Mouse (Mus musculus) C2C12 (cell line): Measurements from ENCODE around the gene Ppp1r9b. TPM values are rescaled to one million over a fixed set of nuclear protein-coding genes. Genes with fewer than 3 reads are reported as not detected.
A peak's percentile ranks its signal among the peaks of the same experiment; 100 is the strongest.

ENCODE experiments used
- H3K27me3 ChIP-seq: one replicate; pipeline ENCODE4 v1.6.1; 2011; ENCODE audit not compliant: control insufficient read depth, insufficient read depth, insufficient read length
- H3K36me3 ChIP-seq: one replicate; pipeline ENCODE4 v1.6.1; 2011; ENCODE audit not compliant: control insufficient read depth, insufficient read depth
- H3K4me3 ChIP-seq: one replicate; pipeline ENCODE4 v1.5.1; 2011; ENCODE audit warnings: mild to moderate bottlenecking, control low read depth; ENCODE audit not compliant: poor library complexity, insufficient read depth, severe bottlenecking
- H3K79me2 ChIP-seq: one replicate; pipeline ENCODE4 v1.6.1; 2011; ENCODE audit not compliant: control insufficient read depth, insufficient read depth
- H3K79me3 ChIP-seq: one replicate; pipeline ENCODE4 v1.6.1; 2011; ENCODE audit warnings: low read depth, control low read depth
- H3ac ChIP-seq: one replicate; pipeline ENCODE3; 2011; ENCODE audit warnings: low read depth; ENCODE audit not compliant: control insufficient read depth, insufficient read length
- CEBPB ChIP-seq: IDR thresholded peaks from one replicate; pipeline ENCODE4 v1.6.1; 2011; ENCODE audit warnings: low read depth, mild to moderate bottlenecking, control low read depth, moderate library complexity
- CTCF ChIP-seq: IDR thresholded peaks from one replicate; pipeline ENCODE4 v1.5.1; 2011; ENCODE audit not compliant: control insufficient read depth, insufficient read depth, insufficient read length
- FOSL1 ChIP-seq: IDR thresholded peaks from one replicate; pipeline ENCODE4 v1.8.0; 2011; ENCODE audit warnings: mild to moderate bottlenecking, low read length; ENCODE audit not compliant: poor library complexity, insufficient read depth, severe bottlenecking
- MAX ChIP-seq: IDR thresholded peaks from one replicate; pipeline ENCODE4 v1.6.1; 2011; ENCODE audit warnings: mild to moderate bottlenecking, control low read depth
- MYOD1 ChIP-seq: IDR thresholded peaks from one replicate; pipeline ENCODE4 v1.6.1; 2011; ENCODE audit warnings: low read depth; ENCODE audit not compliant: control insufficient read depth, insufficient read length
- MYOG ChIP-seq: IDR thresholded peaks from one replicate; pipeline ENCODE4 v1.6.1; 2011; ENCODE audit not compliant: control insufficient read depth, insufficient read length; ENCODE audit errors: extremely low read depth
- USF1 ChIP-seq: IDR thresholded peaks from one replicate; pipeline ENCODE4 v1.6.1; 2011; ENCODE audit warnings: low read depth, mild to moderate bottlenecking, control low read depth, moderate library complexity
- polyA plus RNA-seq: library from polyadenylated mRNA; unstranded; fragments of >200 nt; fragmentation: generic; extraction: Trizol; gene quantifications from one replicate; pipeline ENCODE4 v1.2.1, GENCODE M21; 2012; ENCODE audit warnings: missing spikeins

The Ppp1r9b gene
- polyA plus RNA-seq, 1 experiment, result 31.8 TPM

- Histone ChIP-seq H3K27me3 (peaks cover 4% of the 10 kb centered on the region), H3K79me2 (no peaks in the 10 kb centered on the region), H3K36me3 (no peaks in the 10 kb centered on the region), H3K4me3 (no peak overlapping the region), H3K79me3 (no peaks in the 10 kb centered on the region), H3ac (no peak overlapping the region)
- no peak for TF ChIP-seq FOSL1
- TF ChIP-seq MYOD1, result no peak
- TF ChIP-seq CEBPB, result no peak
- no peak for TF ChIP-seq CTCF
- TF ChIP-seq MYOG, result no peak
- TF ChIP-seq MAX, result no peak
- no peak for TF ChIP-seq USF1
These were observed 48.2 kb downstream of the Ppp1r9b start for GRCm38 (mm10) chr11:95038818-95039655.

GRCm38 (mm10) chr11:95039766-95040165 lies 48.9 kb downstream of the Ppp1r9b start:
- H3K36me3 ChIP-seq, result peaks cover 1% of the 10 kb centered on the region
- no peaks in the 10 kb centered on the region for H3K79me3 ChIP-seq
- H3ac ChIP-seq, result no peak overlapping the region
- peaks cover 4% of the 10 kb centered on the region for H3K27me3 ChIP-seq
- H3K79me2 ChIP-seq, result no peaks in the 10 kb centered on the region
- H3K4me3 ChIP-seq, result no peak overlapping the region
- TF ChIP-seq CEBPB (no peak), USF1 (no peak), CTCF (no peak), MYOG (no peak), MYOD1 (no peak), MAX (no peak), FOSL1 (no peak)

- no peaks in the 10 kb centered on the region for H3K27me3 ChIP-seq
- peaks cover 8% of the 10 kb centered on the region for H3K36me3 ChIP-seq
- no peaks in the 10 kb centered on the region for H3K79me3 ChIP-seq
- peak overlapping the region; percentile 16 for H3K4me3 ChIP-seq
- no peak for TF ChIP-seq MYOD1
- TF ChIP-seq USF1, result no peak
- no peak for TF ChIP-seq CEBPB
- TF ChIP-seq CTCF, result no peak
- TF ChIP-seq MAX, result no peak
- no peak for TF ChIP-seq FOSL1
- no peak for TF ChIP-seq MYOG
- H3K79me2 ChIP-seq, result no peaks in the 10 kb centered on the region
- H3ac ChIP-seq, result peak overlapping the region; percentile 77
These were observed 49.8 kb downstream of the Ppp1r9b start for GRCm38 (mm10) chr11:95040491-95041138.

- Histone ChIP-seq H3K36me3 (peaks cover 14% of the 10 kb centered on the region), H3K27me3 (no peaks in the 10 kb centered on the region), H3K4me3 (peak within 1 kb of the TSS; percentile 23), H3K79me2 (no peaks in the 10 kb centered on the region), H3ac (peak within 1 kb of the TSS; percentile 77), H3K79me3 (no peaks in the 10 kb centered on the region)
- TF ChIP-seq MYOG, result no peak
- TF ChIP-seq MAX, result peak; percentile 93
- peak; percentile 90 for TF ChIP-seq USF1
These were observed 50.3 kb downstream of the Ppp1r9b start, which contains the start of gene Pdk2 for GRCm38 (mm10) chr11:95041139-95041609. TSS of gene Pdk2 (minus strand) at chr11:95041354.

GRCm38 (mm10) chr11:95042096-95042495 lies 51.3 kb downstream of the Ppp1r9b start:
- H3K4me3 ChIP-seq, result peak overlapping the region; percentile 23
- no peaks in the 10 kb centered on the region for H3K79me3 ChIP-seq
- no peak overlapping the region for H3ac ChIP-seq
- TF ChIP-seq MYOG, result no peak
- TF ChIP-seq CEBPB, result no peak
- TF ChIP-seq CTCF, result peak; percentile 56
- peak; percentile 60 for TF ChIP-seq MAX
- TF ChIP-seq USF1, result no peak
- no peak for TF ChIP-seq MYOD1
- TF ChIP-seq FOSL1, result no peak
- H3K36me3 ChIP-seq, result peaks cover 18% of the 10 kb centered on the region
- no peaks in the 10 kb centered on the region for H3K79me2 ChIP-seq
- H3K27me3 ChIP-seq, result no peaks in the 10 kb centered on the region

GRCm38 (mm10) chr11:95043060-95043459 lies 52.2 kb downstream of the Ppp1r9b start:
- Histone ChIP-seq H3K36me3 (peaks cover 25% of the 10 kb centered on the region), H3K4me3 (no peak overlapping the region), H3K79me3 (no peaks in the 10 kb centered on the region), H3ac (no peak overlapping the region), H3K27me3 (no peaks in the 10 kb centered on the region), H3K79me2 (no peaks in the 10 kb centered on the region)
- no peak for TF ChIP-seq MYOG
- TF ChIP-seq CTCF, result no peak
- TF ChIP-seq USF1, result no peak
- no peak for TF ChIP-seq MAX
- TF ChIP-seq FOSL1, result no peak
- TF ChIP-seq CEBPB, result no peak
- TF ChIP-seq MYOD1, result no peak
